Mouse (Mus musculus) gastrocnemius, adult 2 months (tissue): ENCODE data around the gene Tekt1. TPM values are rescaled to one million over a fixed set of nuclear protein-coding genes. Genes with fewer than 3 reads are reported as not detected.

ENCODE experiments used
- DNase-seq: peaks from one replicate; pipeline ENCODE4 v3.0.0; 2022
- H3K27ac ChIP-seq: fragments of 200-600 bp; 2 replicates; pipeline ENCODE4 v1.8.1; 2022; ENCODE audit warnings: mild to moderate bottlenecking
- H3K4me3 ChIP-seq: fragments of 200-600 bp; 2 replicates; pipeline ENCODE4 v1.8.1; 2022; ENCODE audit warnings: mild to moderate bottlenecking, moderate library complexity
- CTCF ChIP-seq: fragments of 200-600 bp; IDR thresholded peaks from 2 replicates; pipeline ENCODE4 v1.8.1; 2022; ENCODE audit warnings: antibody characterized with exemption, mild to moderate bottlenecking, moderate library complexity
- intact Hi-C: fragments of 180-260 bp; cut with DNase I; formaldehyde crosslinking; loops from one replicate; pipeline ENCODE4 v1.15.1; 2025
- long read RNA-seq, 2 experiments: library from polyadenylated mRNA; stranded (forward); transcript quantifications; one replicate each; pipeline ENCODE4 v2.0.0; 2021
- total RNA-seq, 2 experiments: library from RNA; stranded (reverse); gene quantifications; 2 replicates each; pipeline ENCODE4 v1.2.3; 2021

The Tekt1 gene
- total RNA-seq = 1 to 10 TPM in 1 of 2 experiments, under 1 TPM in 1; 0.33 to 2.6 TPM
- long read RNA-seq, experiment 1, partial matches to known transcripts = 2 of 2 reads
- long read RNA-seq, experiment 1, other reads (novel, unspliced or antisense) = 0 of 2 reads
- long read RNA-seq, experiment 2, partial matches to known transcripts = 2 of 2 reads
- long read RNA-seq, experiment 2, other reads (novel, unspliced or antisense) = 0 of 2 reads

- no peak for TF ChIP-seq CTCF
Observed at GRCm38 (mm10) chr11:72362347-72362741, at the start of gene Tekt1. TSS of gene Tekt1 (minus strand) at chr11:72362442.

GRCm38 (mm10) chr11:72411945-72412344, 49.7 kb upstream of the Tekt1 start:
- H3K4me3 ChIP-seq = peak overlapping the region; percentile 93
- peak overlapping the region; percentile 98 for H3K27ac ChIP-seq
- DNase-seq = no peak
- intact Hi-C loops = loop anchor here (2.0 kb wide), 2 partner anchors 15 kb away; no protein-coding TSS in a partner anchor
- TF ChIP-seq CTCF = no peak

More at GRCm38 (mm10) chr11:72362347-72362741, at the start of gene Tekt1:
- DNase-seq = no peak
- peak within 1 kb of the TSS; percentile 69 for H3K4me3 ChIP-seq
- peak within 1 kb of the TSS; percentile 46 for H3K27ac ChIP-seq
- intact Hi-C loops = no loop called here

DNA sequence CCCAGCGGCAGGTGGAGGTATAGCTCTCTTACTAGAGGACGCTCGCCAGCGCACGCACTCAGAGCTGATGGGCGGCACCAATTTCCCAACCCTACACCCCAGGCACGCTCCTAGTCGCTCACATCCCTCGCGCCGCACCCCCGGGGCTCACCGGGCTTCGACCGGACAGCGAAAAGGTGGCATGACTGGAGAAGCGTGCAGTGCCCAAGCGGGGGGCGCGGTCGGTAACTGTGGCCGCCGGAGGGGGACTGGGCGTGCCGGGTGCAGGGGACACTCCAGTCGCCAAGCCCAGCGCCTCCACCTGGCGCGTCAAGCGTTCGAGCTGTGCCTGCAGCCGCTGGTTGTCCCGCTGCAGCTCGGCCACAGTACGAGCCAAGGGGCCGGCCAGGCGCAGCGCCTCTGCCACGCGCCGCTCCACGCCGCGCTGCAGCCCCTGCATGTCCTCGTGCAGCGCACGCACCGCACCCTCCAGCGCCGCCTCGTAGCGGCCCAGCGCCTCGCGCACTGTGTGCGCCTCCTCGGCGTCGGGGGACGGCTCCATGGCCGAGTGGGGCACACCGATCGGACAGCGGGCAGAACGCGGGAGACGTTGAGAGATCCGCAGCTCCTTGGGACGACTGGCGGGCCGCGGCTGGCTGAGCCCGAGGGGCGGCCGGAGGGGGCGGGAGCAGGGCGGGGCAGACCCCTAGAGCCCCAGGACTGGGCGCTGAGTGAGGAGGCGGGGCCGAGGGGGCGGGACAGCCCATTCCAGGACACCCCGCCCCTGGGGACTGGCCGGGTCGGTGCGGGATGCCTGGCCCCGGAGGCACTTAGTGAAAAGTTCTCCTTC, 49.1 kb upstream of the Tekt1 start, which contains the start of gene Smtnl2:
Gene Smtnl2 (minus strand): TSS at position 621 of the 829 bp plus-strand sequence.
- peak within 1 kb of the TSS; percentile 98 for H3K27ac ChIP-seq
- TF ChIP-seq CTCF = no peak; the same call in 1 of the 2 replicates

DNA sequence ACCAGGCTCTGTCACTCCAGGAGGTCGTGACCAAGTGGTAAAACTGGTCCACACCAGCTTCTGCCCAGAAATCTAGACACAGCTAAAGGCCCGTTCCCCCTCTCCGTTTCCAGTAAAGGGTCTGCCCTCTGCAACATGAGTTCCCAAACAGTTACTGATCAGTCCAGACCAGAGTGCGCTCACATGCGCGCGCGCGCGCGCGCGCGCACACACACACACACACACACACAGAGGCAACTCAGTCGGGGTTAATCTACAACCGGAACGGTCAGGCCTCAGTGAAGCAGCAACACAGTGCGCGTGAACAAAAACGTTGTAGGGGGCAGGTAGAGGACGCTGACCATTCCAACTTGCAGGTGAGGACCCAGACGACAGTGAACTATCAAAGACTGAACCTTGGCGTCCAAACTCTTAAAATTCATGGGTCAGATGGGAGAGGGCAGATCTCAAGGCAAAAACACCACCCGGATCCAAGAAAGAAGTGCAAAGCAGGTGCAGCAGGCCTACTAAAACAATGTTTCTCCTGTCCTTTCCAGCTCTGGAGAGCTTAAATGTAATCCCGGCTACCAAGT, 48.4 kb upstream of the Tekt1 start:
- Histone ChIP-seq H3K4me3 (peak overlapping the region; percentile 93), H3K27ac (peak overlapping the region; percentile 98)
- TF ChIP-seq CTCF = peak; percentile 66; the same call in 1 of the 2 replicates
- intact Hi-C loops = loop anchor here (2.0 kb wide), 2 partner anchors 14 to 16 kb away; no protein-coding TSS in a partner anchor
- DNase-seq = peak; percentile 40

More for the DNA sequence above, 49.1 kb upstream of the Tekt1 start, which contains the start of gene Smtnl2:
- intact Hi-C loops = loop anchor here (2.0 kb wide), 2 partner anchors 15 kb away; no protein-coding TSS in a partner anchor
- DNase-seq = peak; percentile 98
- H3K4me3 ChIP-seq = peak within 1 kb of the TSS; percentile 93

DNA sequence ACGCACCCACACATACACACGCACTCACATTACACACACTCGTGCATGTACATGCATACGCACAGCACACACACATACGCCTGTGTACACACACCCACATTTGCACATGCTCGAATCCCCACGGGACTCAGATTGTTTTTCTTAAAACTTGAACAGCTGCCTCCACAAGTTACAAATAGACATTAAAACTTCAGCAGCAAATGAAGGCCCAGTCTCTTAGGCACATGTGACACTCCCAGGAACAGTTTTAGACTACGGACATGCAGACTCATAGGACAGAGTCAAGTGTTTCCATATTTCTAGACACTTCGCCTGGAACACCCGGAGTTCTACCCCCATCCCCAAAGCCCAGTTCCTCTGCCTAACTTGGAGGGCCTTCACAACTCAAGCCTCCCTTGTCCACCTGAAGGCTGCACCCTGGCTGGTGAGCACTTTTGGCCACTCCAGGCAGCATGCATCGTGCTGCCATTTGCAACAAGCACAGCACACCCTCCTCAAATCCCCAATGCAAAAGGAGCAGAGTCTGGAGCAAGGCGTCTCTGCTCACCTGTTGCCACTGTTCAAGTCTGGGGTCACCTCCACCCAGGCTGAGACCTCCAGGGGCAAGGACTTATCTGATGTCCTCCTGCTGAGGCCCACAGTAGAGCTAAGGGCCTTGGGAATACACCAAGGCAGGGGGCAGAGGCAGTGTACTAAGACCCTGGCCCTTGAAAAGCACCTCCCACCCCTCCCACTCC, 47.6 kb upstream of the Tekt1 start:
- H3K27ac ChIP-seq = peak overlapping the region; percentile 98
- no peak for TF ChIP-seq CTCF
- DNase-seq = peak; percentile 43
- peak overlapping the region; percentile 93 for H3K4me3 ChIP-seq
- intact Hi-C loops = loop anchor here (2.0 kb wide), 2 partner anchors 13 to 17 kb away; no protein-coding TSS in a partner anchor

DNA sequence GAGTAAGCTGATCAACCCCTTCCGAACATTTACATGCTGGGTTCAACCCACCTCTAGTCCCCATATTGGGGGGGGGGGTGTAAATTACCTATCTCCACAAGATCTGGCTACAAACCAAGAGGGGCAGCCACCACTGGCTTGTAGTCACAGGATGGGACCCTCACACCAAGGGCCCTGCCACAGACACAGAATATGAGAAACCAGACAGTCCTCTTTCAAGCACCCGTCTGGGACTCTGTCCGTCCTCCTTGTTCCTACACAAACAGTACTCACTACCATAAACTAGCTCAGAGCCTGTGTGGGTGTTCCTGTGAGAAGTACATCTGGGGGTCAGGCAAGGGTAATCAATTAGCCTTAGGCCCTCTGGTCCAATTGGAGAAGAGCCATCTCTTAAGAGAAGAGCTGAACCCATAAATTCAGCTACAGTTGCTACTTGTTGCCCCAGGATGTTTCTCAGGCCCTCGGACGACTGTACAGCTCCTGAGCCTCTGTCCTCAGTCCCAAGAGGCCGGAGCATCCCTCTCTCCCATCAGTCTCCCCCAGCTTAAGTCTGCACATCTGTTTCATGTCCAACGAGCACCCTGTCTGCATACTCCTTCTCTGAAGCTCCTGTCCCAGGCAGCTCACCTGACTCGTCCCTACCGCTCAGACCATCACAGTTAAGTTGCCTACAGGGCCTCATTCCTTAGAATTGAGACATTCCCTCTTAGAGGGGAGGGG, 46.4 kb upstream of the Tekt1 start:
- TF ChIP-seq CTCF = no peak
- H3K4me3 ChIP-seq = peak overlapping the region; percentile 93
- DNase-seq = peak; percentile 40
- H3K27ac ChIP-seq = peak overlapping the region; percentile 98
- intact Hi-C loops = no loop called here

- DNase-seq = no peak
- peak overlapping the region; percentile 98 for H3K27ac ChIP-seq
- no peak for TF ChIP-seq CTCF
- intact Hi-C loops = no loop called here
- peak overlapping the region; percentile 93 for H3K4me3 ChIP-seq
Observed at GRCm38 (mm10) chr11:72407574-72407973, 45.3 kb upstream of the Tekt1 start.

GRCm38 (mm10) chr11:72407081-72407480, 44.8 kb upstream of the Tekt1 start:
- H3K27ac ChIP-seq = peak overlapping the region; percentile 98
- DNase-seq = peak; percentile 34
- TF ChIP-seq CTCF = no peak
- intact Hi-C loops = no loop called here
- H3K4me3 ChIP-seq = peak overlapping the region; percentile 93

DNA sequence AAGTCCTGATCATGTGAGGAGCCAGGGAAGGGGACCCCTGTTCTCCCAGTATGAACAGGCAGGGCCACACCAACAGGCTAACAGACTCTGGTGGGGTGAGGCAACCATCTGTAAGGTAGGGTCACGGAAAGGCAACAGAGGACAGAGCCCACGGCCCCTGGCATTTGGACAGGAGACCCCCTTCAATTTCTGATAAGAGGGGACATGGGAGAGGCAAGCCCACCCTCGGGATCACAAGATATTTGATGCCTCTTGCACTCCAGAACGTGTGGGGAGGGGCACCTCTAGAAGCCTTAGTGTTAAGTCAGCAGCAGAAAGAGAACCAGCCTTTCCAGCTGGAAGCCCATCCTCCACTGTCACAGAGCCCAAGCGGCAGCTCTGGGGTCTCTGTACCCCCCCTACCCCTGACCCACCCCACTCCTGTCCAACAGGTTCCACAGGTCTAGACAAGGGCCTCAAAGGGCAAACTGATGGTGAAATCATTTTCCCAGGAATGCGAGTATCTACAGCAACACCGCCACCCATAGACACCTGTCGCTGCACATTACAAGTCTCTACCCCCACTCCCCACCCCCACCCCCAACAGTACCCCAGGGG, 43.9 kb upstream of the Tekt1 start:
- intact Hi-C loops = no loop called here
- peak overlapping the region; percentile 93 for H3K4me3 ChIP-seq
- peak overlapping the region; percentile 98 for H3K27ac ChIP-seq
- DNase-seq = peak; percentile 25
- no peak for TF ChIP-seq CTCF

DNA sequence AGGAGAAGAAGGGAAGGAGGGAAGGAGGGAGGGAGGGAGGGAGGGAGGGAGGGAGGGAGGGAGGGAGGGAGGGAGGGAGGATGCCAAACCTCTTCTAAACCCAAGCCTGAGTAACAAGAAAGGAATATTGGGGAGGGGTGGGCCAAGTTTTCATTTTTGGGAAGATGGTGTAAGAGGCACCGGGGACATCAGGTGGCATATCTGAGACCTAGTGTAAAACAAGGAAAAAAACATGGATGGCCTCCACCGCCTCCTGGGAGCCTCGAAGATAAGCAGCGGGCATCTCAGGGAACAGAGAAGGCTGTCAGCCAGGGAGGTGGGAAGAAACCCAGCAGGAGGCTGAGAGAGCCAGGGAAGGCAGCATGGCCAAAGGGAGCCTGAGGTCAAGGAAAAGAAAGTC, 43.3 kb upstream of the Tekt1 start:
- H3K4me3 ChIP-seq = peak overlapping the region; percentile 93
- no peak for TF ChIP-seq CTCF
- intact Hi-C loops = no loop called here
- DNase-seq = peak; percentile 47
- peak overlapping the region; percentile 98 for H3K27ac ChIP-seq

- no peak for TF ChIP-seq CTCF
- Histone ChIP-seq H3K27ac (peak overlapping the region; percentile 82), H3K4me3 (peak overlapping the region; percentile 46)
- peak; percentile 47 for DNase-seq
- intact Hi-C loops = no loop called here
Observed at GRCm38 (mm10) chr11:72402969-72403368, 40.7 kb upstream of the Tekt1 start.
